Mouse (Mus musculus): Measurements from ENCODE around the gene Rab2b. TPM values are rescaled to one million over a fixed set of nuclear protein-coding genes. Genes with fewer than 3 reads are reported as not detected.

Gene Rab2b
- polyA plus RNA-seq (2012) = 0.36 and 0.48 TPM in 2 replicates

GRCm38 (mm10) chr14:52278932-52279746 lies at the start of gene Rab2b, which contains the start of gene Tox4:
Rab2b (minus strand) TSS chr14:52279545.
Tox4 (plus strand) TSS chr14:52279146.

GRCm38 (mm10) chr14:52327910-52328812 lies 48.8 kb upstream of the Rab2b start, which contains the start of gene Sall2:
Sall2 (minus strand) TSS chr14:52328762.

GRCm38 (mm10) chr14:52304644-52305271 lies 25.4 kb upstream of the Rab2b start, which contains the start of gene Mettl3:
Mettl3 (minus strand) TSS chr14:52305128.

GRCm38 (mm10) chr14:52257484-52258213 lies 21.7 kb downstream of the Rab2b start, which contains the start of gene Chd8:
Chd8 (minus strand) TSS chr14:52257780.

Other genes with a start within 250 kb of the Rab2b start
- gene Olfr221, start 237.1 kb downstream of the Rab2b start, polyA plus RNA-seq (2012) = 0.03 TPM in 1 of 2 replicates, not detected in the other
- 37.0 and 52.0 TPM in 2 replicates for gene Hnrnpc, start 175.5 kb downstream of the Rab2b start, polyA plus RNA-seq (2012)
- 2.0 and 3.0 TPM in 2 replicates for gene Rpgrip1, start 168.8 kb downstream of the Rab2b start, polyA plus RNA-seq (2012)
- 15.2 and 16.3 TPM in 2 replicates for gene Supt16, start 82.1 kb downstream of the Rab2b start, polyA plus RNA-seq (2012)
- 11.4 and 14.8 TPM in 2 replicates for gene Chd8, start 21.8 kb downstream of the Rab2b start, polyA plus RNA-seq (2012)
- gene Tox4, start 399 bp downstream of the Rab2b start, polyA plus RNA-seq (2012) = 38.1 and 41.5 TPM in 2 replicates
- gene Mettl3, start 25.6 kb upstream of the Rab2b start, polyA plus RNA-seq (2012) = 12.9 and 18.7 TPM in 2 replicates
- 1.4 and 2.2 TPM in 2 replicates for gene Sall2, start 49.2 kb upstream of the Rab2b start, polyA plus RNA-seq (2012)
- not detected in 2 replicates for gene Olfr1513, start 76.9 kb upstream of the Rab2b start, polyA plus RNA-seq (2012)
- gene Olfr1512, start 99.6 kb upstream of the Rab2b start, polyA plus RNA-seq (2012) = not detected in 2 replicates
- gene Olfr1511, start 117.8 kb upstream of the Rab2b start, polyA plus RNA-seq (2012) = not detected in 2 replicates
- gene Olfr1510, start 134.8 kb upstream of the Rab2b start, polyA plus RNA-seq (2012) = not detected in 2 replicates
- not detected in 2 replicates for gene Olfr1509, start 163.4 kb upstream of the Rab2b start, polyA plus RNA-seq (2012)
- gene Olfr1508, start 187.9 kb upstream of the Rab2b start, polyA plus RNA-seq (2012) = 0.01 TPM in 1 of 2 replicates, not detected in the other
- not detected in 2 replicates for gene Olfr1507, start 216.2 kb upstream of the Rab2b start, polyA plus RNA-seq (2012)